Mouse (Mus musculus) CH12.LX (cell line): ENCODE measurements at regions not wholly inside any gene's neighbourhood (a gene's known extent, or its start where the extent isn't known, plus 50 kb on each side); places are given as distances from the start of the nearest gene placed in this dataset.

Experiments
- DNase-seq: peaks from one replicate; pipeline ENCODE4 v3.0.0-alpha.2; 2013; ENCODE audit errors: extremely low read depth
- H3K27ac ChIP-seq: 2 replicates; pipeline ENCODE4 v1.5.1; 2012; ENCODE audit warnings: low read depth, mild to moderate bottlenecking, control low read depth, moderate library complexity; ENCODE audit not compliant: insufficient read depth
- H3K27me3 ChIP-seq: replicated peaks from 2 replicates; pipeline ENCODE3; 2012; ENCODE audit warnings: inconsistent platforms
- H3K36me3 ChIP-seq, 2 experiments: replicated peaks in 1 of 2; 2 replicates each; pipeline versions ENCODE3 to v1.6.1; 2012; ENCODE audit warnings: inconsistent platforms in 1 of 2, low read length in 1 of 2, mild to moderate bottlenecking in 1 of 2, mixed read lengths in 1 of 2, moderate library complexity in 1 of 2; ENCODE audit not compliant: control insufficient read depth in 1 of 2, insufficient read depth in 1 of 2
- H3K4me1 ChIP-seq, 2 experiments: 2 replicates each; pipeline ENCODE4 v1.6.1; 2012; ENCODE audit warnings: inconsistent platforms in 1 of 2, moderate library complexity in 1 of 2; ENCODE audit not compliant: insufficient read depth in 2 of 2, control insufficient read depth in 1 of 2
- H3K4me2 ChIP-seq: 2 replicates; pipeline ENCODE4 v1.6.1; 2012; ENCODE audit warnings: low read depth, mild to moderate bottlenecking, control low read depth; ENCODE audit not compliant: poor library complexity, insufficient read depth, severe bottlenecking
- H3K4me3 ChIP-seq, 3 experiments: fragments of 150-350 bp in 1 of 3; sonication (generic) in 1 of 3; replicated peaks in 1 of 3; 2 replicates each; pipeline versions ENCODE3 to v1.5.1; 2011 to 2012; ENCODE audit warnings: low read depth in 2 of 3, low read length in 2 of 3, mild to moderate bottlenecking in 2 of 3, moderate library complexity in 2 of 3, control low read depth in 1 of 3, improper control_type of control experiment in 1 of 3, inconsistent platforms in 1 of 3, mixed read lengths in 1 of 3; ENCODE audit not compliant: poor library complexity in 1 of 3
- H3K79me2 ChIP-seq: replicated peaks from 2 replicates; pipeline ENCODE4 v1.6.1; 2012; ENCODE audit warnings: mild to moderate bottlenecking, moderate library complexity; ENCODE audit not compliant: control insufficient read depth, poor library complexity, insufficient read depth, severe bottlenecking; ENCODE audit errors: extremely low read depth
- H3K9ac ChIP-seq: 2 replicates; pipeline ENCODE4 v1.6.1; 2012; ENCODE audit warnings: low read depth, mild to moderate bottlenecking, control low read depth, moderate library complexity; ENCODE audit not compliant: insufficient read depth
- H3K9me3 ChIP-seq: replicated peaks from 2 replicates; pipeline ENCODE3; 2012; ENCODE audit warnings: low read length, inconsistent platforms, mixed read lengths
- BHLHE40 ChIP-seq: IDR thresholded peaks from 2 replicates; pipeline ENCODE4 v1.6.1; 2011; ENCODE audit warnings: mild to moderate bottlenecking, low read depth, low read length, improper control_type of control experiment
- E2F4 ChIP-seq: IDR thresholded peaks from 2 replicates; pipeline ENCODE4 v1.6.1; 2011; ENCODE audit warnings: low read depth, low read length, improper control_type of control experiment; ENCODE audit not compliant: insufficient replicate concordance
- ELF1 ChIP-seq: IDR thresholded peaks from 2 replicates; pipeline ENCODE4 v1.6.1; 2014; ENCODE audit warnings: low read depth, mild to moderate bottlenecking, inconsistent platforms, low read length, improper control_type of control experiment
- EP300 ChIP-seq: IDR thresholded peaks from 2 replicates; pipeline ENCODE4 v1.6.1; 2011; ENCODE audit warnings: low read length, improper control_type of control experiment
- ETS1 ChIP-seq: conservative IDR thresholded peaks from 2 replicates; pipeline ENCODE4 v1.6.1; 2012; ENCODE audit warnings: low read depth, mild to moderate bottlenecking, inconsistent platforms, low read length, improper control_type of control experiment, moderate library complexity
- GABPA ChIP-seq: IDR thresholded peaks from 2 replicates; pipeline ENCODE4 v1.6.1; 2012; ENCODE audit warnings: low read depth, low read length, improper control_type of control experiment, inconsistent platforms; ENCODE audit not compliant: insufficient replicate concordance
- HCFC1 ChIP-seq: IDR thresholded peaks from 2 replicates; pipeline ENCODE4 v1.6.1; 2012; ENCODE audit warnings: low read depth, mild to moderate bottlenecking, inconsistent platforms, low read length, improper control_type of control experiment
- IRF4 ChIP-seq: IDR thresholded peaks from 2 replicates; pipeline ENCODE4 v1.6.1; 2014; ENCODE audit warnings: low read depth, mild to moderate bottlenecking, inconsistent platforms, low read length, improper control_type of control experiment
- JUN ChIP-seq: IDR thresholded peaks from 2 replicates; pipeline ENCODE4 v1.6.1; 2011; ENCODE audit warnings: low read depth, mild to moderate bottlenecking, low read length, improper control_type of control experiment, moderate library complexity; ENCODE audit not compliant: insufficient read depth
- KAT2A ChIP-seq: IDR thresholded peaks from 2 replicates; pipeline ENCODE4 v1.6.1; 2012; ENCODE audit warnings: low read length, improper control_type of control experiment, inconsistent platforms; ENCODE audit not compliant: insufficient replicate concordance
- MAFK ChIP-seq: IDR thresholded peaks from 2 replicates; pipeline ENCODE4 v1.6.1; 2011; ENCODE audit warnings: low read length, improper control_type of control experiment; ENCODE audit not compliant: insufficient replicate concordance
- MAX ChIP-seq: IDR thresholded peaks from 2 replicates; pipeline ENCODE4 v1.6.1; 2011; ENCODE audit warnings: low read length, improper control_type of control experiment
- MEF2A ChIP-seq: IDR thresholded peaks from 2 replicates; pipeline ENCODE4 v1.6.1; 2014; ENCODE audit warnings: low read depth, mild to moderate bottlenecking, inconsistent platforms, low read length, improper control_type of control experiment, borderline replicate concordance
- MXI1 ChIP-seq: IDR thresholded peaks from 2 replicates; pipeline ENCODE4 v1.6.1; 2011; ENCODE audit warnings: mild to moderate bottlenecking, low read depth, low read length, improper control_type of control experiment
- MYC ChIP-seq: IDR thresholded peaks from 2 replicates; pipeline ENCODE4 v1.6.1; 2011; ENCODE audit warnings: low read depth, mild to moderate bottlenecking, improper control_type of control experiment, low read length
- NRF1 ChIP-seq: IDR thresholded peaks from 2 replicates; pipeline ENCODE4 v1.6.1; 2014; ENCODE audit warnings: low read depth, mild to moderate bottlenecking, inconsistent platforms, low read length, improper control_type of control experiment, moderate library complexity
- PAX5 ChIP-seq: IDR thresholded peaks from 2 replicates; pipeline ENCODE4 v1.6.1; 2012; ENCODE audit warnings: low read length, inconsistent platforms, mixed read lengths
- POLR2AphosphoS2 ChIP-seq: IDR thresholded peaks from 2 replicates; pipeline ENCODE4 v1.6.1; 2011; ENCODE audit warnings: low read depth, low read length, improper control_type of control experiment
- RCOR1 ChIP-seq: conservative IDR thresholded peaks from 2 replicates; pipeline ENCODE4 v1.6.1; 2012; ENCODE audit warnings: low read depth, mild to moderate bottlenecking, inconsistent platforms, low read length, improper control_type of control experiment
- SMC3 ChIP-seq: IDR thresholded peaks from 2 replicates; pipeline ENCODE4 v1.6.1; 2011; ENCODE audit warnings: low read depth, low read length, improper control_type of control experiment
- TBP ChIP-seq: conservative IDR thresholded peaks from 2 replicates; pipeline ENCODE4 v1.6.1; 2011; ENCODE audit warnings: low read depth, low read length, improper control_type of control experiment
- TCF12 ChIP-seq: IDR thresholded peaks from 2 replicates; pipeline ENCODE4 v1.6.1; 2014; ENCODE audit warnings: low read depth, mild to moderate bottlenecking, inconsistent platforms, low read length, improper control_type of control experiment
- UBTF ChIP-seq: IDR thresholded peaks from 2 replicates; pipeline ENCODE4 v1.6.1; 2012; ENCODE audit warnings: low read depth, mild to moderate bottlenecking, inconsistent platforms, low read length, improper control_type of control experiment, moderate library complexity
- USF1 ChIP-seq: IDR thresholded peaks from 2 replicates; pipeline ENCODE4 v1.6.1; 2014; ENCODE audit warnings: low read depth, mild to moderate bottlenecking, inconsistent platforms, low read length, improper control_type of control experiment
- ZKSCAN1 ChIP-seq: IDR thresholded peaks from 2 replicates; pipeline ENCODE4 v1.6.1; 2012; ENCODE audit warnings: low read depth, inconsistent platforms, low read length, improper control_type of control experiment, borderline replicate concordance
- ZMIZ1 ChIP-seq: IDR thresholded peaks from 2 replicates; pipeline ENCODE4 v1.6.1; 2012; ENCODE audit warnings: low read depth, mild to moderate bottlenecking, inconsistent platforms, low read length, improper control_type of control experiment
- ZNF384 ChIP-seq: IDR thresholded peaks from 2 replicates; pipeline ENCODE4 v1.6.1; 2012; ENCODE audit warnings: low read depth, low read length, improper control_type of control experiment, inconsistent platforms
- dilution Hi-C: fragments of 300-500 bp; cut with MboI; formaldehyde crosslinking; loops from 2 replicates; pipeline ENCODE4 v1.14.3; 2020; ENCODE audit warnings: low sequenced_read_pairs; ENCODE audit not compliant: extremely low pct_unique_long_range_greater_than_20kb, extremely low pct_ligation_motif_present
- in situ Hi-C: fragments of 300-500 bp; cut with MboI; formaldehyde crosslinking; loops from 3 replicates; pipeline ENCODE4 v1.14.3; 2019; ENCODE audit warnings: low sequenced_read_pairs, low pct_ligation_motif_present, low pct_unique_long_range_greater_than_20kb, mixed read lengths

DNA sequence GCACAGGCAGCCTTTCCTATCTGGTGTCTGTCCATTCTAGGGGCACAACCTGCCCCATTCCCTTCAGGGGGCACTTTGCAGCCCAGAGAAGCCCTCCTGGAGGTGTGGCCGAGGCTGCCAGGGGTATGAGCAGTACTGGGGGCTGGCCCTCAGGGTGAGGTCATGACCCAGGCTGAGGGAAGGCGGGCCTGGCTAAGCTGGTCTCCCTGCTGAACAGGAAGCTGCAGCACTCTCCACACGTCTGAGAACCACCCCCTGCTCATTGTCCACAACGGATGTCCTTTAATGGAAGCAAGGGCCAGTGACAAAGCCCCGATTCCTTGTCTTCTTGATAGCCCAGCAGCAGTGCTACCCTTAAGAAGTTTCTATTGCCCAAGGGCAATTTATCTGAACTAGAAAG lies 169.2 kb upstream of the Ajap1 start:
- Histone ChIP-seq H3K27me3 (no peaks in the 10 kb centered on the region), H3K9ac (no peak overlapping the region), H3K79me2 (no peaks in the 10 kb centered on the region), H3K4me1 (no peaks in the 10 kb centered on the region), H3K36me3 (no peaks in the 10 kb centered on the region), H3K27ac (no peak overlapping the region), H3K4me3 (peak overlapping the region in 1 of 3 experiments; percentile 4), H3K9me3 (peaks cover 96% of the 10 kb centered on the region), H3K4me2 (no peak overlapping the region)
- DNase-seq, result no peak
- TF ChIP-seq ZMIZ1 (no peak), MEF2A (no peak), USF1 (no peak), JUN (no peak), UBTF (no peak), RCOR1 (no peak), POLR2AphosphoS2 (no peak), NRF1 (no peak), HCFC1 (no peak), ZNF384 (no peak), BHLHE40 (no peak), SMC3 (no peak), MYC (no peak), E2F4 (no peak), ELF1 (no peak), GABPA (no peak), PAX5 (no peak), MAFK (no peak), KAT2A (no peak)
- in situ Hi-C loops, result no loop called here
- dilution Hi-C loops, result no loop called here

DNA sequence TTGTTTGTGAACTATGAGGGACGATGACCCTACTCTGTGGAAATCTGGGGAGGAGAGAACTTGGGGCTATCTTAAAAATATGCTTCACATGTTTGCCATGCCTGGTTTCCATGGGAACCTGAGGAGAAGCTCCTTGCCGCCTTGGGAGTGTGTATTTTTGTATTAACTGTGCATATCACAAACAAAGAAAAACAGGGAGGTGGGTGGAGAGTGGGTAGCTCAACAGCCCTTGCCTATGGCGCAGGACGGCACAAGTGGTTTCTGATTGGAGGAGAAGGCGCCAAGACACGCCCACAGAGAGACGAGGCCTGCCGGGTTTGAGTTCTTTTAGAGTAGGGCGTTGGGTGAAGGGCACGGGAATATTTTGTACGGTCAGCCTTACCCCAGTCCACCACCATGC lies 170.2 kb upstream of the Ajap1 start:
- H3K36me3 ChIP-seq, result no peaks in the 10 kb centered on the region
- no peaks in the 10 kb centered on the region for H3K79me2 ChIP-seq
- H3K27me3 ChIP-seq, result no peaks in the 10 kb centered on the region
- no peak overlapping the region for H3K9ac ChIP-seq
- no peak for TF ChIP-seq BHLHE40
- no peak for TF ChIP-seq TCF12
- no peak for TF ChIP-seq MAX
- TF ChIP-seq NRF1, result no peak
- TF ChIP-seq MEF2A, result no peak
- no peak for TF ChIP-seq MAFK
- no peak for TF ChIP-seq KAT2A
- TF ChIP-seq ELF1, result no peak
- no peak for TF ChIP-seq ZKSCAN1
- no peak for TF ChIP-seq MXI1
- TF ChIP-seq ETS1, result no peak
- TF ChIP-seq TBP, result no peak
- TF ChIP-seq ZNF384, result no peak
- TF ChIP-seq EP300, result no peak
- TF ChIP-seq IRF4, result no peak
- TF ChIP-seq USF1, result no peak
- TF ChIP-seq SMC3, result no peak
- TF ChIP-seq PAX5, result no peak
- DNase-seq, result no peak
- H3K4me3 ChIP-seq, result no peak overlapping the region
- dilution Hi-C loops (no loop called here), in situ Hi-C loops (no loop called here)
- no peak overlapping the region for H3K4me2 ChIP-seq
- H3K27ac ChIP-seq, result no peak overlapping the region
- H3K9me3 ChIP-seq, result peaks cover 92% of the 10 kb centered on the region
- no peaks in the 10 kb centered on the region for H3K4me1 ChIP-seq
